Mouse (Mus musculus) ovary, postnatal 10 days (tissue): Measurements from ENCODE around the gene Erfe.

Experiments used
- DNase-seq: peaks from one replicate; pipeline ENCODE4 v3.0.0; 2022; ENCODE audit warnings: low spot score

Gene Erfe

DNA sequence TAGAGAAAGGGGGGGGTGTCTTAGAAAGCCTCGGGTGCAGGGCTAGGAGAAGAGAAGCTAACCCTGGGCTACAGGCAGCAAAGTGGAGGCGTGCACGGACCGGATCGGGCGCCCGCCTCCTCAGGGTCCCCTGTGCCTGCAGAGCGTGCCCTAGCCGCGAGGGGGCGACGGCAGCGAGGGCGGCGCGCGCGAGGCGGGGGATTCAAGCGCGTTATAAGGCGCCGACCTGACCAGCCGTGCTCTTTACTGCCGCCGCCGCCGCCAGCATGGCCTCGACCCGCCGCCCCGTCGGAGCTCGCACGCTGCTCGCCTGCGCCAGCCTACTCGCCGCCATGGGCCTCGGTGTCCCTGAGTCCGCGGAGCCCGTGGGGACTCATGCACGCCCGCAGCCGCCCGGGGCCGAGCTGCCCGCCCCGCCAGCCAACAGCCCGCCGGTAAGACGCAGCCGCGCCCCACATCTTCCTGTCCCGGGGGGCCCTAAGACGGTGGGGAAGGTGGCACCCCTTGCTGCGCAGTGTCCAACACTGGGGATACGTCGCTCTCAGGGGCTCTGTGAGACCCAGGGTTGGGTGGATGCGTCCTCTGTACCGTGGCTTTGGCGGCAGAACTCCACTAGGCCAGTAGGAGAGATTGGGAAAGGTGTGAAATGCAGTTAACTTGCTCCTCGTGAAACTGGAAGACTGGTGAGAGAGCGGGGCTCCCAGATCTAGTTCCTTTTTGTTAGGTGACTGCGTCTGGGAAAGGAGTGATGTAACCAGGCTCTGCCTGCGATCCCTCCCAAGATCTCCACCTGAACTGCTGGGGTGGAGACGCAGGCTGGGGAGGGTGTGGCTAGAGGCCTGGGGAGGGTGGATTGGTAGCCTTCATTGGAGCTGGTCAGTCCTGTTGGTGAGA is at the start of gene Erfe:
Erfe (plus strand) TSS at position 216 of the 894 bp plus-strand sequence.
- peak; percentile 43 for DNase-seq

GRCm38 (mm10) chr1:91317656-91318055 is 48.6 kb upstream of the Erfe start:
- DNase-seq: no peak

- no peak for DNase-seq
Measured at GRCm38 (mm10) chr1:91321760-91322438, 44.3 kb upstream of the Erfe start, which contains the start of gene Espnl. TSS of gene Espnl (plus strand) at chr1:91322075.

DNA sequence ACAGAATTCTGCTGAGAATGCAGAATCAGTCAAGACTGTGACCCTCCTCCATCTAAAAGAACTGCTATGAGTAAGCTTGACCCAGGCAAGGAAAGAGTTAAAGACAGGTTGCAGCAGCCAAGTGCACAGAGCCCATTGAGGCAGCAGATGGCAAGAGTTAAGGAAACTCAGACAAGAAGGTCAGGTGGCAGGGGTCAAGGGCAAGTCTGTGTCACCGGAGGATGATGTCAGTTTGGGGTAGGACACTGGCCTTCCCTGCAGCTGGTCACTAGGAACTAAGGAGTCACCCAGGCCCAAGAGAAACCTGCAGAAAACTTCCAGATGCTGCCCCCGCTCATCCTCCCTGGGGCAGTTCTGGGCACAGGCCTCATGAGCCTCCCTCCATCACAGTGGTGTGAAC is 41.6 kb upstream of the Erfe start:
- DNase-seq: no peak

DNA sequence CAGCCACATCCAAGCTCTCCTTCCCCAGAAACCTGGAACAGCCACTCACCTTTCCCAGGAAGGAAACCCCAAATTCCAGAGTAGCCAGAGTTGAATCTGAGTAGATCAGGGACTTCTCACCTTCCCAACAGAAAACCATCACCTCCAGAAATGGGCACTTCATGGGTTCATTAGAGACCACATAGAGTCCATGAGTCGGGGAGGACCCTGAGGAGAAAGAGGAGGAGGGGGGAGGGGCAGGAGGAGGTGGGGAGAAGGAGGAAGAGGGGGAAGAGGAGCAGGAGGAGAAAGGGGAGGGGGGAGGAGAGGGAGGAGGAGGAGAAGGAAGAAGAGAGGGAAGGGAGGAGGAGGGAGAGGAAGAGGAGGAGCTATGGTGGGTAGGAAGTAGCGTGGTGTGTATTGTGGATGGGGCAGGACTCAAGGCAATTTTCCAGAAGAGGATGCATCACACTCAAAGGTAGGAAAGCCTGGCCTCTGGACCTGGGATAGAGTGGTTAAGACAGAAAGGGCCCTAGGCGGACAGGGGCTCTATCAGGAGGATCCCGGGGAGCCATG is 40.7 kb upstream of the Erfe start:
- no peak for DNase-seq

DNA sequence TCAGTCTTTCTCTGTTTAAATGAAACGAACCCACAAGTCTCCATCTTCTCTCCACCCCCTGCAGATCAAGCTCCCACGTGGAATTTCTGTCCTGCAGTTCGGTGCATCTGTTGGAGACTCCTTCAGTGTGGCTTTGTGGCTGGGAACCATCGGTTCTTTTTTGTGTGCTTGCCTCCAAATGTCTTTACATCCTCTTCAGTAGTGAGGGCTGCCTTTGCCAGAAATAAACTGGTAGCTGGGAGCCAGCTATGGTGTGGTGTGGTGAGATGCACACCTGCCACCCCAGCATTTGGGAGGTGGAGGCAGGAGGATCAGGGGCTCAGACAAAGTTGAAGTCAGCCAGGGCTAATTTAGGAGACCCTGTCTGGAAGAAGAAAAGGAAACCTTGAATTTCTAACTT is 34.1 kb upstream of the Erfe start:
- DNase-seq: no peak

GRCm38 (mm10) chr1:91333582-91333981 is 32.6 kb upstream of the Erfe start:
- no peak for DNase-seq

DNA sequence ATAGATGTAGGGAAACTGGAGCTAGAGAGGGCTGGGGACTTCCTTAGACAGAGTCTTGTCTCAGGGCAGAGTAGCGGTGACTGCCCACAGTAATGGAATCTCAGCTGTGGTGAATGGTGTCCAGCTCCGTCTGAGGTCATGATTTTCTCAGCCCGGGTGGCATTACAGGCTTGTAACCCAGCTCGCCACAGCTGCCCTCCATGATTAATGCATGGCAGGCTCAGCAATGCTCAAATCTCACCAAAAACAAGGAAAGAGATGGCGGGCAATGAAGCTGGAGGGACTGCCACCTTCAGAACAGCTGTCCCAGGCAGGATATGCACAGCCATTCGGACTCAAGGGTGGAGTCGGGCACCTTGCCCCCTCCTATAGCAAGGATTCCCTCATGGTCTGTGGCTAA is 28.9 kb upstream of the Erfe start:
- DNase-seq: no peak

- no peak for DNase-seq
Measured at GRCm38 (mm10) chr1:91344001-91344400, 22.2 kb upstream of the Erfe start.

- DNase-seq: no peak
Measured at GRCm38 (mm10) chr1:91344921-91345685, 21.1 kb upstream of the Erfe start.

GRCm38 (mm10) chr1:91346892-91347291 is 19.3 kb upstream of the Erfe start:
- DNase-seq: peak; percentile 21

- no peak for DNase-seq
Measured at GRCm38 (mm10) chr1:91350841-91351240, 15.4 kb upstream of the Erfe start, which contains the start of gene Klhl30. TSS of gene Klhl30 (plus strand) at chr1:91351016.

DNA sequence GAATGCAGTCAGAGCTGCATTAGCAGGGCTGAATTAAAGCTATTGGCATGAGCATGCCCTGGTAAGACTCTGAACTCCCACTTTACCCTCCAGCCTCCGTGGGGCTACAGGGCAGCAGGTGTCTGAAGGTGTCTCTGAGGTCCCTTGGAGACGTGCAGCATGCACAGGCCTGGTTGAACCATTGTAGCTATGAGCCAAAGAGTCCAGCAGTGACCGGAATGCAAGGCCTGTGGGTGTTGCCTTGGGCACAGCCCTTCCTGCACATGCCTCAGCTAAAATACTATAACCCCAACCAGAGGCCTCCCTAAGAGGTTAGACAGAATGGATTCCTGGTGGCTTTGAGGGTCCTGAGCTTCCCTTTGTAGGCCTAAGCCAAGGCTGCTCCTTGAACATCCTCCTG is 15.0 kb upstream of the Erfe start:
- DNase-seq: no peak

DNA sequence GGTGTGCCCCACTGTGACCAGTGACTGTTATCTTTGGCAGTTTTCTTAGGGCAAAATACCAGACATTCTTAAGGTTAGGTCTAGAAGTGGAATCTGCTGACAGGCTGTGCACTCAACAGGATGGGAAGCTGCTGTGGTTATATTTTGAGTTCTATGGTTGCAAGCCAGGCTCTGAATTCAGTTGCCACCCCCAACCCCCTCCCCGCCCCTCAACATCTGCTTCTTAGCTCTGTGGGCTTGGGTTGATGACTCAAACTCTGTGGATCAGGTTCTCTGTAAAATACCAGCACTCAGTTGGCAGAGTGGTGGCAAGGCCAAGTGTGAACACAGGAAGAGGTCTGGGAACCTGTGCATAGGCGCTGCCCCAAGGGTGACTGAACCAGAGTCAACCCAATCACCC is 14.0 kb upstream of the Erfe start:
- no peak for DNase-seq

GRCm38 (mm10) chr1:91356105-91356504 is 10.1 kb upstream of the Erfe start:
- no peak for DNase-seq

GRCm38 (mm10) chr1:91362113-91362512 is 4.1 kb upstream of the Erfe start:
- DNase-seq: no peak

DNA sequence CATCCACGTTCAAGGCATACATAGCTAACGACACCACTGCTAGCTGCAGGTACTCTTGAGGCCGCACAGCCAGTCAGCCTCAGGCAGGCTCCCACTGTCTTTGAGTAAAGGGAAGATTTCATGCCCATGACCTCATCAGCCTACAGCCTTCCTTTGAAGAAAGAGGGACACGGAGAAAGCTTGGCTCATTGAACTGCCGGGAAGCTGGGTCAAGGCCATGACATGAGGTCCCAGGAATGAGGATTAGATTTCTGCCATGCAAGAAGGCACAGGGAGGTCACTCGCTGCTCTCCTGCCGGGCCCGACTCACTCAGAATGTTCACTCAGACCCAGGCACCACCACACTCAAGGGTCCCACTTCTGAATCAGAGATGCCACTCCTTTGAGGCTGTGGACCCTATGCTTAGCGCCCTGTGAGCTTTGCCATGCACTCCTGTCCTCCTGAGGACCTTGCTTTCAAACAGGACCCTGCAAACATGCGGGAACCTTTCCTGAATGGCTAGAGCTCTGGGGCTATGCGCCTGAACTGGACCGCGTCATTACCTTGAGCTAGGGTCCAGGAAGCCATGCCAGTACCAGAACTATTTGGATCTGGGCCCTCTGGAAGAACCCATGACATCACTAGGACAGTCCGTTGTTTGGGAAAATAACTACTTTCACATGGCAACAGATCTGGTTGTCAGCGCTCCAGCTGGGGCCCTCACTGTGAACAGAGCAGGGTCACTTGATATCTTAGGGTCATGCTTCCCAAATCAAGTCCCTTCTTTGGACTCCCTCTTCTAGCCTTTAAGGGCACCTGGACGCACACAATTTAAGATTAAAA is 1.2 kb upstream of the Erfe start:
- no peak for DNase-seq

GRCm38 (mm10) chr1:91365816-91366214 is 415 bp upstream of the Erfe start:
- DNase-seq: no peak

DNA sequence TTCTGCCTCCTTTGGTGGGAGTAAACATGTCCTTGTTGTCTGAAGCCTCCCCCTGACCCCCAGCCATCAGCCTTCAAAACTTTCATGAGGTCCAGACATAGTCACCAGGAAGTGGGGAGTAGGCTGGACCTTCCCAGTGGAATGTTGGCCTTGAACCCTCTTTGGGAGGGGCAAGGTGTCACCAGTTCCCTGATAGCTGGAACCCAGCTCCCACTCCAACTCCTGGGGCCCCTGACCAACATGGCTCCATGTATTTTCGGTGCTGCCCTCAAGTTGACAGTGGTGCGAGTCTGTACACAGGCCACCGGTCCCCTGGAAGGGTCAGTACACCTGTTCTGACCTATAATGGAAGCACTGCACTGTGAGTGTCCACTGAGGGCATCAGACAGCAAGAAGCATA is 1.1 kb downstream of the Erfe start:
- no peak for DNase-seq

DNA sequence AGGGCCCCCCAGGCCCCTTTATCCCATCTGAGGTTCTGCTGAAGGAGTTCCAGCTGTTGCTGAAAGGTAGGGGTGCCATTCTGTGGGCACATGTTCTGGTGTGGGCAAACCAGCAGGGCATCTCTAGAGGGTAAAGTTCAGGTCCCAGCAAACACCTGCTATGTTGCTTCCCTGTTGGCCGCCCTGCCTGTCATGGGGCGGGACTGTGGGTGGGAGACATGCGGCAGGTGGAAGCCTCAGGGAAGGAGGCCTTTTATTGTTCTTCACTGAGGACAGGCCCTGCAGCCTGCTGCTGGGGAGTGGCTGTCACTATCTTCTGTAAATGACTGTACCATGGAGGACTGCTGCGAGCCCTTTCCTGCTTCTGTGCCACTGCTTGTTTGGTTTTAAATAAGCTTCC is 3.2 kb downstream of the Erfe start:
- no peak for DNase-seq

DNA sequence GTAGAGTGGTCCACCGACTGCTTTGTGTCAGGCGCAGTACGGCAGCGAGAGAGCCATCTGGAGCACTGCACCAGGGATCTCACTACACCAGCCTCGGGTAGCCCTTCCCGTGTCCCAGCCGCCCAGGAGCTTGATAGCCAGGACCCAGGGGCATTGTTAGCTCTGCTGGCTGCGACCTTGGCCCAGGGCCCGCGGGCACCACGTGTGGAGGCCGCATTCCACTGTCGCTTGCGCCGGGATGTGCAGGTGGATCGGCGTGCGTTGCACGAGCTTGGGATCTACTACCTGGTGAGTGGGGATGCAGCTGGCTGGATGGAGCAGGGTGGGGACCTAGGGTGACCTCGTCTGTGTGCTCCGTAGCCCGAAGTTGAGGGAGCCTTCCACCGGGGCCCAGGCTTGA is 3.8 kb downstream of the Erfe start:
- no peak for DNase-seq
